Mouse (Mus musculus): ENCODE measurements around the gene Heatr1.
"Not testable (repeated sequence)": the region's sequence is repeated elsewhere in the genome, so short reads cannot be mapped to it uniquely, and the experiment has no call there.

The Heatr1 gene

GRCm38 (mm10) chr13:12454686-12455390 lies 60.0 kb downstream of the Heatr1 start:
- no peak for DNase-seq

DNA sequence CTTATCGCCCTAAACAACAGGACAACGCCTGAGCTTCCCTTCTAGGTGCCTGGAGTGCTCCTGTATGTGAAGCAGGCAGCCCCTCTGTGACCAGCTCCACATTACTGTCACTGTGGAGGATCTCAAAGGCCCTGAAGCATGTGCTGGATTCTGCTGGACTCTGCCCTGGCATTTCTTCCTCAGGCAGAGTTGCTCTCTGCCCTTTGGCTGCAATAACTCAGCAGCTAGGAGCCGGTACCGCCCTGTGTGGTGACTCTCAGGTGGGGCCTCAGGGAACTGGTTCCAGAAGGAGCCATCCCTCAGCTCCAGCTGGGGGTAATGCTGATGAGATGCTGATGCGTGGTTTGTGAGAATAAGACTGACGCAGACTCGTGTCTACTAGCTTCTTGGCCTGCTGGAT lies 61.9 kb downstream of the Heatr1 start:
- DNase-seq: peak; percentile 65 to 86

DNA sequence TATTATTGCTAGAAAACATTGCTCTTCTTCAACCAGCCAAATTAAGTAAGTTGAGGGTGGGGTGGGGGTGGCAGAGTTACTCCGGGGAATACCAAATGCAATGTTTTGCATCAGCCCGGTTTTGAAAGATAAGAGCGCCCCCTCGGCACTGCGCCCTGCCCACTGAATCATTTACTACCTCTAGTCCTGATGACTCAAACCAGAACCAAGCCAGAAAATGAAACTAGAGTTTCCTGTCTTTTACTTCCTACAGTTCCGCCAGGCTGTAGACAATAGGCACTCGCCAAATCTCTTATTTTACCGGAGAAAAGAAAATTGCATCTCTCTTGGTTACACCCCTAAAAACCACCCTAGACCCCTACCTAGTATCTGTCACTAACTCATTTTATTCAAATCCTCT lies 65.6 kb downstream of the Heatr1 start:
- DNase-seq: peak; percentile 72 to 73

- peak; percentile 96 to 98 for DNase-seq
These were observed 66.3 kb downstream of the Heatr1 start for GRCm38 (mm10) chr13:12460881-12461729.

DNA sequence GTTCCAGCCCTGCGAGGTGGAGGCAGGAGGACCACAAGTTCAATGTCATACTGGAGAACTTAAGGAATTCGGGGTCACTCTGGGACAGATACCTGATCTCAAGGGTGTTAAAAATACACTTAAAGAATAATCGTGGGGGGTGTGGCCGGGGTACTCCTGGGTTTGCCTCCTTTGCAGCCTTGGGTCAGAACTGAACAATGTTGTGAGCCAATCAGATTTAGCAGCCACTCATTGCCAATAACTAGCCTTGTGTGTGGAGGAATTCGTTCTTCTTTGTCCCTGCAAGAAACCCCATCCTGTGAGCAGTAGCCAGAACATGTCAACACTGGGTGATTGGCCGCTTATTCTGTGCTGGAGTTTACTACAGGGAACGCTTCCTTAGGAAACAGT lies 66.9 kb downstream of the Heatr1 start:
- peak in 1 of 2 experiments; percentile 19 for DNase-seq

DNA sequence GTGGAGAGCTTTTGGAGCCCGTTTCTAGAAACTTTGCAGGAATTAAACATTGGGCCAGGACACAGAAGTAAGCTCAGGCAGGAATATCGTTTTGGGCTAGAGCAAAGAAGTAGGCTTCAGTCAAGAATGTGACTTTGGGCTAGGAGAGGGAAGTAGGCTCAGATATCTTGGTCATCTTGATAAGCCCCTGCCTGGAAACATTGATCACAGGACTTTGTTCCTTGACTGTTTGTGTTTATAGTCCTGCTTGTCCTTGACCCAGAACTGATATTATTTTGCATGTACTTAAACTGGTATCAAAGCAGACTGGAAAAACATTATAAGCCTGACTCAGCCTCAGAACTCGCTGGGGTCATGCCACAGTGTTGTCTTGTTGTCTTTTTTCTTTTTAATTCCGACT lies 67.8 kb downstream of the Heatr1 start:
- no peak for DNase-seq

- DNase-seq: not testable (repeated sequence)
These were observed 69.3 kb downstream of the Heatr1 start for GRCm38 (mm10) chr13:12464159-12464558.

DNA sequence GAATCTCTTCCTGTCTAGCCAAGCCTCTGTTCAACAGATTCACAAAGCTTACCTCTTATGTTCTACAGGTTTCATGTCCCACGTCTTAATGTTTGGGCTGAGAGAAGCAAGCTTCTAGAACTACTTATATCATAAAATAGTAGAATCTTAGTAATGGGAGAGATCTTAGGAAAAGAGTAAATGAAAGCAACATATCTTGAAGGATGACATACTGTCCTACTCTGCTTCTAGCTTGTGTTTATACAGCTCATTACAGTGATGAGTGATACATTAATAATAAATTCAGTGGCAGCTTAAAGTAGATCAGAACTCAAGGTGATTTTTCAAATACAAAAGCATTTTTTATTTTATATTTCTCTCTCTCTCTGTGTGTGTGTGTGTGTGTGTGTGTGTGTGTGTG lies 70.0 kb downstream of the Heatr1 start, which contains the start of gene Lgals8:
TSS of gene Lgals8 (minus strand) at position 101 of the 400 bp plus-strand sequence.
- DNase-seq: no peak

GRCm38 (mm10) chr13:12468488-12468887 lies 73.7 kb downstream of the Heatr1 start:
- no peak for DNase-seq

DNA sequence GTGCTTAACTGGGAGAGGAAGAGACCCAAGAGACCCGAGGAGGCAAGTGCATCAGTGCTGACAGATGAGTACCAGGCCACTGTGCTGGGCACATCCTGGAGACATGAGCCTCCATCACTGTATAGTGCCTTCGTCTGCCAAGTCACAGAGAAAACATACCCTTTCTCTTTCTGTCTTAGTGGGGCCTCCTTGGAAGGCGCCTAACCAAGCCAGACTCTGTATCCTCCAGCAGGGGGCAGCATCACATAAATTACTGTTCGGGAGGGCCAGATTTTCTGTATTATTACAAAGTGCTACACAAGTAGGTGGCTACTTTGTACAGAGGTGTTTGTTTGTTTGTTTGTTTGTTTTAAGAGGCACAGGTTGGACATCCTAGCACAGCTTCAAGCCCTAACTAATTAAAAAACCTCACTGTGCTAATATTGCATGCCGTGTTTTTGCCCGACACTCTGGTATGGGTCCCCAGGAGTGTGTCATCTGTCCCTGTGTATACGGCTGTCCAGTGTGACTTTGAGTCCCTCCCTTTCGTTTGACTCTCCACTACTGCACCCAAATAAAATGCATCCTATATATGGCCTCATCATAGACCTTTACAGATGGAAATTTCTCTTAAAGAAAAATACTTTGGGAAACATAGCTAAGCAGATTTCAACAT lies 79.0 kb downstream of the Heatr1 start:
- DNase-seq: peak; percentile 57 to 81

DNA sequence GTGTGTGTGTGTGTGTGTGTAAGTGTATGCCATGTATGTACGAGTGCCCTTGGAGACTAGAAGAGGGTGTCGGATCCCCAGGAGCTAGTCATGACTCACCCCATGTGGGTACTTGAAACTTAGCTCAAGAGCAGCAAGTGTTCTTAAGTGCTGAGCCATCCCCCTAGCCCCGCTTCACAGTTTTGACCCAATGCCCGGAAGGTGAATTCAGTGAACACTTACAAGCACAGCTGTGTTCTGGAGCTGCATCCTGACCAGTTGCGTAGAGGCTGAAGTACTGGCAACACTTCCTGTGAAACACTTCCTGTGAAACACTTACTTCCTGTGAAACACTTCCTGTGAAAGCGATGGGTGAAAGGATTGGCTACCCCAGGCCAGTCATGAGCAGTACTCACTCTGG lies 80.4 kb downstream of the Heatr1 start:
- no peak for DNase-seq

- DNase-seq: peak in 1 of 2 experiments; percentile 55
These were observed 82.1 kb downstream of the Heatr1 start for GRCm38 (mm10) chr13:12476886-12477285.

DNA sequence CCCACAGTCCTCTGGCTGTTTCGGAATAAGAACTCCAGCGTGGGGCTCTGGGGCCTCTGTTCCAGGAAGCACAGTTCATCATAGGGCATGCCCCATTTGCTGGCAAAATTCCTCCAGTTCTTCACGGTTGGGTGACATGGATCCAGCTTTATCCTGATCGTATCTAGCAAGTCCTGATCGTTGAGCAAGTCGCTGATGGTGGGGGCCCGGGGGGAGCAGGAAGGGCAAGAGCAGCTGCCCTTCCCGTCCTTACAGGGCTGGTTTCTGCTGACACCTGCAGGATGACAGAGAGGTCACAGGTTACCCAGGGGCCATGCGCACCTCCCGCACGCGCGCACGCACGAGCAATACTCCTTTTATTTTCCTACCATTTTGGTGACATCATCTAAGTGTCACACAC lies 83.5 kb downstream of the Heatr1 start:
- DNase-seq: peak; percentile 76 to 93

DNA sequence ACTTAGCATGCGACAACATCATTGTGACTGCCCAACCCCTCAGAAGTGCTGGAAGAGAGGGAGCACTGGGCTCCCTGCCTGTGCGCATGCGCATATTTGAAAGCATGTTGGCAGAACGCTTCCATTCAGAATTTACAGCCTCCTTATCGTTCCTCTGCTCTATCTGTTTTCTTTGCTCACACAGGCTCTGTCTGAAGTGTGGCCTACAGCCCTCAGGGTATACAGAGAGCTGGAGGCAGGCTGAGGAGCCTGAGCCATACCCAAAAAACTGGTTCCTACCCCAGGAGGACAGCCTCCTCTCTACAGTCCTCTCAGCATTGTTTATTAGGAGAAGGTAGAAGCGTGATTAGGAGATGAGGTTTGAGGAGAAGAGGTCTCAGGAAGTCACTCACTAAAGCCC lies 85.0 kb downstream of the Heatr1 start:
- no peak for DNase-seq

- DNase-seq: no peak
These were observed 90.4 kb downstream of the Heatr1 start for GRCm38 (mm10) chr13:12485197-12485596.

- no peak for DNase-seq
These were observed 90.8 kb downstream of the Heatr1 start for GRCm38 (mm10) chr13:12485640-12486039.
